Mouse (Mus musculus) T-helper 1 cell (primary cell): ENCODE data around the gene Ethe1.

Experiments used
- in situ Hi-C: fragments of 300-600 bp; cut with MboI, MseI; formaldehyde crosslinking; loops from one replicate; pipeline ENCODE4 v1.15.1; 2025; ENCODE audit warnings: high pct_unique_total_duplicates

The Ethe1 gene

DNA sequence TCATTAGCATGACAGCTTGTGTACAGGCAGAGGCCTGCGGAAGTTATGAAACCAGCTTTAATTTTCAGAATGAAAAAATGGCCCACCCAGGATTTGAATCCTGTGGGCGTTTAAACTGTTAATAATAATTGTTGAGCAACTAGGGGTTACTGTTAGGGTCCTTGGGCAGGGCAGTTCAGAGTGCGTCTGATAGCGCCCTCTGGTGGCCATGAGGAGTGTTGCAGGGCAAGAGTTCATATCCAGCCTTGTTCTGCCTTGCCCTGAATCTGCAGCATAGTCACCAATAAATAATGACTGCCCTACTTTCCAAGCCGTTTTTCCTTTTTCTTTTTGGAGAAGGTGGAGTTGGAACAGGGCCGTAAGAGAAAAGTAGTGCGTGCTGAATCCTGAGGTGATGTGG lies 66.3 kb downstream of the Ethe1 start:
- in situ Hi-C loops = no loop called here
